Mouse (Mus musculus): Measurements from ENCODE around the gene Tctn1. TPM values are rescaled to one million over a fixed set of nuclear protein-coding genes. Genes with fewer than 3 reads are reported as not detected.
"Not testable (repeated sequence)": the region's sequence is repeated elsewhere in the genome, so short reads cannot be mapped to it uniquely, and the experiment has no call there.

Gene Tctn1
- polyA plus RNA-seq, 1 experiment from 2014 or later: 5.9 TPM

DNA sequence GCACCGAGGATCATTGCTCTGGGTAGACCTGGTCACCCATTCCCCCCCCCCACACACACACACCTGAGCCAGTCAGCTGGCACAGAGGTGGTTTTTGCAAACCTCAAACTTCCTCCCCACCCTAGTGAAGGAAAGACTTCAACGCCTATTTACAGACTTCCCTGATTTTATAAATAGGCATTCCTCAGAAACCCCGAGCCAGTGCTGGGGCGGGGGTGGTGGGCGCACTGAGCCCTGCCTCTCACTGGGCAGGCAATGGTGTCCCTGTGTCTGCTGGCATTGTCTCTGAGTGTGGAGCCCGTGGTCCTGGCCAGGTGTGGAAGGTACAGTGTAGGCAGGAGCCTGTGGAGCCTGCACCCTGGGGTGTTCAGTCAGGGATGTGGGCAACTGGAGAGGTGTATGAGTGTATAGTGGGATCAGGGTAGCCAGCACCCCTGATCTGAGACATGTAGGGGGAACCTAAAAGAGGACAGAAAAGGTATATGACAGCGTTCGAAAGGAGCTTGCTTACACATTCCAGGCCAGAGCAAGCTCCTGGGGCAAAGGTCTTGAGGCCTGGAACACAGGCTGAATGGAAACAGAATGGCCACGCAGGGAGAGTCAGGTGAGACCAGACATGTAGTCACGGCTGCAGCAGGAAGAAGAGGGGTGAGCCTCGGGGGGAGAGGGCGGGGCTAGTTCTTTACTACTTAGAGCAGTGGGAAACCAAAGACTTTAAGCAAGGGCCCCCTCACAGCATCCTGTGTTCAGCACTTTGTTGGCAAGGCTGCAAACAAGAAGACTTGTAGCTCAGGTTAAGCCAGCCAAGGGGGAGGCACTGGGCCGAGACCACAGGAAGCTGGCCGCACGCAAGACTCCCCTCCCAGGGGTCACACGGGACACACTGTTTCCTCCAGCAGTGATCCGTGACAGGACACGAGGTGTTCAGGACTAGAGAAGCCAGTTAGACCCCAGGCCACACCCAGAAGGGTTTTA lies 44.3 kb downstream of the Tctn1 start:
- H3K27ac ChIP-seq (replicated peaks): 0 out of 2 replicates have a peak overlapping the region, but pooled peaks have one; percentile 23
- H3K9me3 ChIP-seq (replicated peaks): no peaks in the 10 kb centered on the region
- no peak overlapping the region for H3K4me3 ChIP-seq
- DNase-seq (ENCODE audit: low spot score): no peak
- peaks cover 43% of the 10 kb centered on the region for H3K36me3 ChIP-seq
- peaks cover 13% of the 10 kb centered on the region for H3K4me1 ChIP-seq
- no peaks in the 10 kb centered on the region for H3K27me3 ChIP-seq (ENCODE audit: low read depth, poor library complexity, severe bottlenecking)
- 72% methylated on average over 18 of the region's 18 CpGs for WGBS

DNA sequence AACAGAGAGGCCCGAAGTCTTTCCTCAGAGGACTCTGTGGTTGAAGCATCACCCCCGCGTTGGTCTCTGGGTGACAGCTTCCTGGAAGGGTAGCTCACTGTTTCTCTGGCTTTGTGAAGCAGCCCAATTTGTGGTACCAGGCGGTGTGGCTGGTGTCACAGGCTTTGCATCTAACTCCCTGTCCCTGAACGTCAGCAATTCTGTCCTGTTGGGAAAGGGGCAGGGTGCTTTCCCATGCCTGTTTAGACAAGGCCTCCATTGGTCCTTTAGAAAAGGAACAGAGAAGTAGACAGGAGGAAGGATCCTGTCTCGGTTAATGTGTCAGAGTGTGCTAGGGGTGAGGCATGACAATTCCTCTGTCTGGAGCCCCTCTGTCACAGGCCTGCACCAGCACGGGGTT lies 45.3 kb downstream of the Tctn1 start:
- Histone ChIP-seq H3K27me3 (ENCODE audit: low read depth, poor library complexity, severe bottlenecking) (no peaks in the 10 kb centered on the region), H3K4me3 (no peak overlapping the region), H3K4me1 (peaks cover 13% of the 10 kb centered on the region), H3K36me3 (peaks cover 43% of the 10 kb centered on the region), H3K27ac (replicated peaks) (no peak overlapping the region), H3K9me3 (replicated peaks) (no peaks in the 10 kb centered on the region)
- no peak for DNase-seq (ENCODE audit: low spot score)
- WGBS: 84% methylated on average over 7 of the region's 7 CpGs

DNA sequence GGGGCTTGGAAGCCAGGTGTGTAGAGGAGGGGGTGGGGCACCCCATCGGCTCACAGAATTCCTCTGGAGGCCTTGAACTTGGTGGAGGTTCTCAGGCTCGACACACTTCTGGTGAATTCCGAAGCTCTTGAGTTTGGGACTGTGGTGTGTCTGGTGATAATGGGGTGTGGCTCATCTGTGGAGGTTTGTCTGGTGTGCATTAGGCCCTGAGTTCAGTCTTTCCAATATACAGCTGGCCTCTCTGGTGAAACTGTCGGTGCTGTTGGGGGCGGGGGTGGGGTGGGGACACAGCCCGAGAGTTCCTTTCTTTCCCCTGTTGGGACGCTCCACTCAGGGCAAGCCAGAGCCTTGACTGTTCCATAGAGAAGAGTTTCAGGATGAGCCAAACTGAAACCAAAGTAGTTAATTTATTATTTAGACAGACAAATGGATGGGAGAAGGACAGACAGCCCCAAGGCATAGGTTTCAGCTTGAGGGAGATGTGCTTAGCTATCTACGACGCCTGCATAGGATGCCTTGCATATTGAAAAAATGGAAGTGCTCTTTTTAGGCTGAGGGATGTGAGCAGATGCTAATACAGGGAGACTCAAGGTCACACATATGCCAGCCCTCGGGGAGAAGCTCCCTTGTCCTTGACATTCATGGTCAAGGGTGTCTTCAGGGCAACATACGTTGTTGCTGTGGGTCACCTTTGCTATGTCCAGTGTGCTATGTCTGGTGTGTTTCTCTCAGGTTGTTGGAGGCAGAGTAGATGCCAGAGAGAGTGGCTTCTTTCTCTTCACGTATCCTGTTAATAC lies 46.0 kb downstream of the Tctn1 start:
- H3K9me3 ChIP-seq (replicated peaks): no peaks in the 10 kb centered on the region
- H3K4me1 ChIP-seq: peaks cover 13% of the 10 kb centered on the region
- 91% methylated on average over 12 of the region's 12 CpGs for WGBS
- H3K27ac ChIP-seq (replicated peaks): no peak overlapping the region
- no peaks in the 10 kb centered on the region for H3K27me3 ChIP-seq (ENCODE audit: low read depth, poor library complexity, severe bottlenecking)
- H3K4me3 ChIP-seq: no peak overlapping the region
- DNase-seq (ENCODE audit: low spot score): no peak
- peaks cover 43% of the 10 kb centered on the region for H3K36me3 ChIP-seq

- H3K27ac ChIP-seq (replicated peaks): no peak overlapping the region
- H3K9me3 ChIP-seq (replicated peaks): no peaks in the 10 kb centered on the region
- no peak for DNase-seq (ENCODE audit: low spot score)
- H3K36me3 ChIP-seq: peaks cover 43% of the 10 kb centered on the region
- H3K4me1 ChIP-seq: peaks cover 13% of the 10 kb centered on the region
- H3K27me3 ChIP-seq (ENCODE audit: low read depth, poor library complexity, severe bottlenecking): no peaks in the 10 kb centered on the region
- H3K4me3 ChIP-seq: no peak overlapping the region
- 83% methylated on average over 6 of the region's 6 CpGs for WGBS
These were observed 46.6 kb downstream of the Tctn1 start for GRCm38 (mm10) chr5:122217636-122218035.

DNA sequence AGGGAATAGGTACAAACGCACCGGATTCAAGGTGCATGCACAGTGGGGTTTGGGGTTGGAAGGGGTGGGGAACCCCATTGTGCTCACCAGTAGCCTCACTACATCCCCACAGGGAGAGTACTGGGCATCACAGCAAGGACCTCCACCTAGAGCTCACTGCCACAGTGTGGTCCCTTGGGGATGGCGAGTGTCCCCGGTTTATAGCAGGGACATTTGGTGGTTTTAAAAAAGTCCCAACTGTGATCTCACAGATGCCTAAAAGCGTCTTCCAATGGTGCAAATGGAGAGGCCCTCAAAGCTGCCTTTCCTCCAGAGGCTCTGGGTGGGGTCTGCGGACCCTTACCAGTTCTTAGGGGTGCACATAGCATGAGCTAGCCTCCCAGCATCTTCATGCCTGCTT lies 50.4 kb downstream of the Tctn1 start:
- Histone ChIP-seq H3K27me3 (ENCODE audit: low read depth, poor library complexity, severe bottlenecking) (no peaks in the 10 kb centered on the region), H3K27ac (replicated peaks) (no peak overlapping the region), H3K9me3 (replicated peaks) (no peaks in the 10 kb centered on the region), H3K36me3 (peaks cover 18% of the 10 kb centered on the region), H3K4me1 (peaks cover 30% of the 10 kb centered on the region), H3K4me3 (no peak overlapping the region)
- WGBS: 95% methylated on average over 6 of the region's 6 CpGs
- DNase-seq (ENCODE audit: low spot score): no peak

DNA sequence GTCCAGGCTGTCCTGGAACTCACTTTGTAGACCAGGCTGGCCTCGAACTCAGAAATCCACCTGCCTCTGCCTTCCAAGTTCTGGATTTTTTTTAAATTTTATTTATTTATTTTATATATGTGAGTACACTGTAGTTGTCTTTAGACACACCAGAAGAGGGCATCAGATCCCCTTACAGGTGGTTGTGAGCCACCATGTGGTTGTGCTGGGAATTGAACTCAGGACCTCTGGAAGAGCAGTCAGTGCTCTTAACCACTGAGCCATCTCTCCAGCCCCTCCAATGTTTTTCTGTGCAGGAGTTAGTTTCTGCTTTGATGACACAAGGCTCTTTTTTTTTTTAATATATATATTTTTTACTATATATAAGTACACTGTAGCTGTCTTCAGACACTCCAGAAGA lies 51.4 kb downstream of the Tctn1 start:
- H3K27me3 ChIP-seq (ENCODE audit: low read depth, poor library complexity, severe bottlenecking); DNase-seq (ENCODE audit: low spot score); H3K9me3 ChIP-seq (replicated peaks); H3K27ac ChIP-seq (replicated peaks); H3K4me3 ChIP-seq: not testable (repeated sequence)
- H3K36me3 ChIP-seq: peaks cover 14% of the 10 kb centered on the region
- 92% methylated on average over 1 of the region's 1 CpGs for WGBS
- H3K4me1 ChIP-seq: peaks cover 32% of the 10 kb centered on the region

DNA sequence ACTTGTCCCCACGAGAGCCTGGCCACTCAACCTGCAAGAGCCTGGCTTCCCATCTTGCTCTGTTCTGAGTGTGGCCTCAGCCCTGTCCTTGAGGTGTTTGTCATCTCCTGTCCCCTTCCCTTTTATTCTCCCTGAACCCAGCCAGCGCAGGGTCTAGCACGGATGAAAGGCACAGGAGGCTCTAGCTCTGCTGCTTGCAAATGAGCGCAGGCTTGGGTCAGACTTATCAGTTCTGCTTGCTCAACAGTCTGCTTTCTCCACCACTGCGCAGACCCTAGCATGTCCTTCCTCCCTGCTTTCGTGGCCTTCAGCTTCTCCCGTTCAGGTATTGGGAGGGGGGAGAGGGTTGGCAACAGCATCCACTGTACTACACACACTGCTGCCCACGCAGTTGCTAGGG lies 52.1 kb downstream of the Tctn1 start:
- DNase-seq (ENCODE audit: low spot score): no peak
- 91% methylated on average over 8 of the region's 8 CpGs for WGBS
- peaks cover 32% of the 10 kb centered on the region for H3K4me1 ChIP-seq
- no peak overlapping the region for H3K4me3 ChIP-seq
- no peak overlapping the region for H3K27ac ChIP-seq (replicated peaks)
- H3K9me3 ChIP-seq (replicated peaks): no peaks in the 10 kb centered on the region
- H3K27me3 ChIP-seq (ENCODE audit: low read depth, poor library complexity, severe bottlenecking): no peaks in the 10 kb centered on the region
- peaks cover 11% of the 10 kb centered on the region for H3K36me3 ChIP-seq

DNA sequence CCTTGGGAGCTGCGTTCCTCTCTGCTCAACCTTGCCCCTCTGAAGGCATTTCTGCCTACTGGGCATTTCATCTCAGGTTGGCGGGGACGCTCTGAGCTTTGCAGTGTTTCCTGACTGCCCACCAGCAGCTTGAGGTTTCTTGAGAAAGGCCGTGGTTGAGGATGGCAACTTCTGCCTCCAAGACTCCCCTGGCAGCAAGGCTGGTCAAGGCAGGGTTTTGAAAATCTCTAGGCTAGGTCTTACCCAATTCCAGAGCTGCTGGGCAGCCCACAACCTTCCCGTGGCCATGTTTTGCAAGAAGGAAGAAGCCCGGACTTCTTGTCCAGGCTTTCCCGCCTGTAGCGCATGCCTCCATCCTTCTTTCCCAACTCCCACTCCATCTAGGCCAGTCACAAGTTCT lies 53.4 kb downstream of the Tctn1 start:
- Histone ChIP-seq H3K4me3 (peak overlapping the region; percentile 58; the same call in 1 of the 2 replicates), H3K27ac (replicated peaks) (peak overlapping the region; percentile 92; the same call in 1 of the 2 replicates)
- WGBS: 92% methylated on average over 8 of the region's 8 CpGs

GRCm38 (mm10) chr5:122209591-122210368 lies 54.5 kb downstream of the Tctn1 start:
- Histone ChIP-seq H3K27me3 (ENCODE audit: low read depth, poor library complexity, severe bottlenecking) (no peaks in the 10 kb centered on the region), H3K4me1 (peaks cover 32% of the 10 kb centered on the region), H3K27ac (replicated peaks) (peak overlapping the region; percentile 92), H3K9me3 (replicated peaks) (no peaks in the 10 kb centered on the region), H3K4me3 (peak overlapping the region; percentile 58), H3K36me3 (no peaks in the 10 kb centered on the region)
- DNase-seq (ENCODE audit: low spot score): peak; percentile 82
- WGBS: 2% methylated on average over 21 of the region's 21 CpGs

More for the DNA sequence above, 53.4 kb downstream of the Tctn1 start:
- no peaks in the 10 kb centered on the region for H3K9me3 ChIP-seq (replicated peaks)
- H3K4me1 ChIP-seq: peaks cover 32% of the 10 kb centered on the region
- H3K36me3 ChIP-seq: no peaks in the 10 kb centered on the region
- H3K27me3 ChIP-seq (ENCODE audit: low read depth, poor library complexity, severe bottlenecking): no peaks in the 10 kb centered on the region
- DNase-seq (ENCODE audit: low spot score): no peak

DNA sequence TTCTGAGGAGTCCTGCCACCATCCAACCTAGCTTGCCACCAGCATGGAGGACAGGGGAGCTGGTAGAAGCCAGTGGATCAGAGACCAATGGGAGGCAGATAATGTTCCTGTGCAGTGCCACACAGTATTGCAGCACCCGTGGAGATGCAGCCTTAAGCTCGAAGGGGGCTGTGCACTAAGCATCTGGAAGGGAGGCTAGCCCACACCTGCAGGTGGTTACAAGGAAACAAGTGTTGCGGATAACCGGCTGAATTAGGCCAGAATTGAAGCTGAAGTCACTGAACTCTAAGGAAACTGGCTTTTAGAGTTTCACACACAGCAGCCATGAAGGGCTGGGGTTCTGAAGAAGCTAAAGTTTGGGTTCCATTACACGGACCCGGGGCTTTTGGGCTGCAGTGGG lies 55.4 kb downstream of the Tctn1 start:
- no peak for DNase-seq (ENCODE audit: low spot score)
- Histone ChIP-seq H3K4me3 (peak overlapping the region; percentile 58), H3K27ac (replicated peaks) (peak overlapping the region; percentile 92), H3K36me3 (no peaks in the 10 kb centered on the region), H3K4me1 (peaks cover 32% of the 10 kb centered on the region), H3K27me3 (ENCODE audit: low read depth, poor library complexity, severe bottlenecking) (no peaks in the 10 kb centered on the region), H3K9me3 (replicated peaks) (no peaks in the 10 kb centered on the region)
- 39% methylated on average over 6 of the region's 6 CpGs for WGBS

DNA sequence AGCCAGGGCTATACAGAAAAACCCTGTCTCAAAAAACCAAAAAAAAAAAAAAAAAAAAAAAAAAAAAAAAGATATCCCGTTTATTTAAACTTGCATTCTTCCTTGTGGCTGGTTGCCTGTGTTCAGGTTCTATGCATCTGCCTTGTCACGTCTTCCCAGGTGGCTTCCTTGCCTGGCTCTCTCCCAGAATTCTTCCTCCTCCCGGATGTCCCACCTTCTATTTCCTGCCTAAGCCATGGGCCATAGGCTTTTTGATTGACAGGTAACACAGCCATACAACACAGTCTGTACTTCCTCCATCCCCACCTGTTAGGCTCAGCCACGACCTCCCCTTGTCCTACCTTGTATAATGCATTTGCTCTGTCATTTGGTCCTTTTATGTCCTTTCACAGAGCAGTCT lies 57.8 kb downstream of the Tctn1 start, which contains the start of gene Hvcn1:
Hvcn1 (plus strand) TSS at position 330 of the 400 bp plus-strand sequence.
- Histone ChIP-seq H3K4me3 (no peak within 1 kb of the TSS), H3K9me3 (replicated peaks) (peaks cover 1% of the 10 kb centered on the region; the same call in 1 of the 2 replicates), H3K36me3 (no peaks in the 10 kb centered on the region), H3K27ac (replicated peaks) (no peak within 1 kb of the TSS), H3K27me3 (ENCODE audit: low read depth, poor library complexity, severe bottlenecking) (no peaks in the 10 kb centered on the region), H3K4me1 (peaks cover 27% of the 10 kb centered on the region)
- 92% methylated on average over 4 of the region's 4 CpGs for WGBS
- no peak for DNase-seq (ENCODE audit: low spot score)

- Histone ChIP-seq H3K4me3 (no peak overlapping the region), H3K9me3 (replicated peaks) (peaks cover 14% of the 10 kb centered on the region; the same call in 1 of the 2 replicates), H3K4me1 (peaks cover 6% of the 10 kb centered on the region), H3K27ac (replicated peaks) (no peak overlapping the region), H3K27me3 (ENCODE audit: low read depth, poor library complexity, severe bottlenecking) (no peaks in the 10 kb centered on the region), H3K36me3 (no peaks in the 10 kb centered on the region)
- DNase-seq (ENCODE audit: low spot score): no peak
- 75% methylated on average over 2 of the region's 2 CpGs for WGBS
These were observed 60.1 kb downstream of the Tctn1 start for GRCm38 (mm10) chr5:122204180-122204579.
